Mouse (Mus musculus): ENCODE measurements around the gene Calm5.

DNA sequence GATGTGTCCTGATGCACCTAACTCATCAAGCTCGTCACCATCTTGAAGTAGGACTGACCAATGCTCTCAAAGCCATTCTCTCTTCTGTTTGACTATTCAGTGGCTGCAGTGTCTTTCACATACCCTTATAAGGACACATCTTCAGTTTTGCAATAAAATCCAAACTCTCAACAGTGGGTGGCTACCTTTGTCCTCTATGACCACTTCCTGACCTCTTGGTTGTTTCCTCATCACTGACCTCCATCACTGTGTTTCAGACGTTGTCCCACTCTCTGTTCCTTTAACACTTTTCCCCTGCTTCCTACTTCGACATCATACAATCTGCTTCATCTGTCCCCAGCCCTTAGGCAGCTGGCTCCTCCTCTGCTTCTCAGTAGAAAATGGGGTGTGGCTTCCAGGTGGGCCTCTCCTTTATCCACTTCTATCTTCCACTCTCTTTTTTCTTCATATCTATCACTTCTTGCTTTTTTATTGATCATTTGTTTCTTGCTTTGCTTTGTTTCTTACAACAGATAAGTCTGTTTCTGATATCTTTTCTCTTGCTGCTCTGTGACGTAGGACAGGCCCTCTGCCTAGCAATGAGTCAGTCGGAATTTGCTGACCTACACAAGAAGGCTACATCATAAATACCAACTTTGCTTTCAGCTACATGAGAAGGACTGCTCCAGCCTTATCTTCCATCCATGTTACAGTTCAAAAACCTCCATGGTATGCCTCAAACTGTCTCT lies 35.8 kb upstream of the Calm5 start:
- TF ChIP-seq CTCF (IDR thresholded peaks at IDR 0.05; ENCODE audit: extremely low read depth, insufficient read depth, insufficient read length, insufficient replicate concordance) (no peak), POLR2A (IDR thresholded peaks at IDR 0.05; ENCODE audit: low read depth, low read length) (no peak)

Data from spleen, adult 2 months (tissue).